Mouse (Mus musculus): ENCODE measurements around the gene Dgkq.

GRCm38 (mm10) chr5:108651823-108652222 is 17.6 kb downstream of the Dgkq start:
- TF ChIP-seq POLR2A (IDR thresholded peaks at IDR 0.05; ENCODE audit: borderline replicate concordance, control insufficient read depth, low read depth, low read length) (no peak), CTCF (IDR thresholded peaks at IDR 0.05; ENCODE audit: control insufficient read depth, insufficient read depth, low read length) (peak; percentile 54; the same call in 1 of the 2 replicates)

Measured in bone marrow, adult 2 months (tissue).